Mouse (Mus musculus) mouse trophoblast stem cell (cell line): Measurements from ENCODE around the gene Mfsd6l.

Source experiments
- in situ Hi-C, 2 experiments: fragments of 300-500 bp; cut with MseI, MboI; formaldehyde crosslinking; loops; 2 replicates in 1 of 2; 3 replicates in 1 of 2; pipeline ENCODE4 v1.15.1; 2025

Gene Mfsd6l

GRCm38 (mm10) chr11:68555918-68556584 lies at the start of gene Mfsd6l:
Mfsd6l (plus strand) TSS chr11:68556186.
- in situ Hi-C loops: no loop called here

GRCm38 (mm10) chr11:68507246-68507645 lies 48.7 kb upstream of the Mfsd6l start:
- in situ Hi-C loops: no loop called here

GRCm38 (mm10) chr11:68508619-68509018 lies 47.4 kb upstream of the Mfsd6l start:
- in situ Hi-C loops: no loop called here

- in situ Hi-C loops: no loop called here
Observed at GRCm38 (mm10) chr11:68509194-68509593, 46.8 kb upstream of the Mfsd6l start.

GRCm38 (mm10) chr11:68513969-68514368 lies 42.0 kb upstream of the Mfsd6l start:
- in situ Hi-C loops: no loop called here

GRCm38 (mm10) chr11:68519362-68519761 lies 36.6 kb upstream of the Mfsd6l start:
- in situ Hi-C loops: no loop called here

GRCm38 (mm10) chr11:68519815-68520214 lies 36.2 kb upstream of the Mfsd6l start:
- in situ Hi-C loops: no loop called here

GRCm38 (mm10) chr11:68520439-68520838 lies 35.5 kb upstream of the Mfsd6l start:
- in situ Hi-C loops: no loop called here

- in situ Hi-C loops: no loop called here
Observed at GRCm38 (mm10) chr11:68521352-68521751, 34.6 kb upstream of the Mfsd6l start.

- in situ Hi-C loops: no loop called here
Observed at GRCm38 (mm10) chr11:68526441-68526840, 29.5 kb upstream of the Mfsd6l start.

GRCm38 (mm10) chr11:68531066-68531806 lies 24.8 kb upstream of the Mfsd6l start:
- in situ Hi-C loops: no loop called here

- in situ Hi-C loops: no loop called here
Observed at GRCm38 (mm10) chr11:68531941-68532535, 23.9 kb upstream of the Mfsd6l start.

- in situ Hi-C loops: no loop called here
Observed at GRCm38 (mm10) chr11:68532773-68533172, 23.2 kb upstream of the Mfsd6l start.

GRCm38 (mm10) chr11:68533971-68534475 lies 22.0 kb upstream of the Mfsd6l start:
- in situ Hi-C loops: no loop called here

GRCm38 (mm10) chr11:68536026-68536425 lies 20.0 kb upstream of the Mfsd6l start:
- in situ Hi-C loops: no loop called here

- in situ Hi-C loops: no loop called here
Observed at GRCm38 (mm10) chr11:68536465-68536864, 19.5 kb upstream of the Mfsd6l start.

- in situ Hi-C loops: no loop called here
Observed at GRCm38 (mm10) chr11:68539621-68540020, 16.4 kb upstream of the Mfsd6l start.

GRCm38 (mm10) chr11:68544554-68544953 lies 11.4 kb upstream of the Mfsd6l start:
- in situ Hi-C loops: no loop called here

- in situ Hi-C loops: loop anchor here in 1 of 2 experiments (5.0 kb wide), 1 partner anchor 58 kb away; no protein-coding TSS in a partner anchor
Observed at GRCm38 (mm10) chr11:68545172-68545571, 10.8 kb upstream of the Mfsd6l start.

- in situ Hi-C loops: loop anchor here in 1 of 2 experiments (5.0 kb wide), 1 partner anchor 58 kb away; no protein-coding TSS in a partner anchor
Observed at GRCm38 (mm10) chr11:68545682-68546222, 10.2 kb upstream of the Mfsd6l start.

GRCm38 (mm10) chr11:68547484-68547883 lies 8.5 kb upstream of the Mfsd6l start:
- in situ Hi-C loops: loop anchor here in 1 of 2 experiments (5.0 kb wide), 1 partner anchor 60 kb away; no protein-coding TSS in a partner anchor

GRCm38 (mm10) chr11:68549597-68549996 lies 6.4 kb upstream of the Mfsd6l start:
- in situ Hi-C loops: loop anchor here in 1 of 2 experiments (5.0 kb wide), 1 partner anchor 62 kb away; no protein-coding TSS in a partner anchor
